Mouse (Mus musculus) stomach, postnatal 0 days (tissue): ENCODE measurements around the gene Lxn.

Experiments
- CTCF ChIP-seq: IDR thresholded peaks from 2 replicates; pipeline ENCODE4 v1.5.1; 2016; ENCODE audit warnings: antibody characterized with exemption, low read depth, mild to moderate bottlenecking, moderate library complexity
- EP300 ChIP-seq: optimal IDR thresholded peaks from 2 replicates; pipeline ENCODE3; 2016; ENCODE audit warnings: antibody characterized with exemption

- TF ChIP-seq CTCF: no peak
- TF ChIP-seq EP300: no peak
Observed at GRCm38 (mm10) chr3:67459881-67460280, 3.8 kb downstream of the Lxn start.
